Mouse (Mus musculus) regulatory T cell (primary cell): ENCODE results near the gene Timeless.

ENCODE experiments used
- in situ Hi-C: fragments of 300-600 bp; cut with MboI, MseI; formaldehyde crosslinking; loops from one replicate; pipeline ENCODE4 v1.15.1; 2025; ENCODE audit warnings: high pct_unique_total_duplicates

Gene Timeless

GRCm38 (mm10) chr10:128231697-128232419, at the start of gene Timeless:
Gene Timeless, plus strand, starts transcription at chr10:128232065.
- in situ Hi-C loops: no loop called here

- in situ Hi-C loops: no loop called here
Observed at GRCm38 (mm10) chr10:128184296-128184695, 47.6 kb upstream of the Timeless start.

GRCm38 (mm10) chr10:128185277-128185940, 46.5 kb upstream of the Timeless start:
- in situ Hi-C loops: loop anchor here (5.0 kb wide), 1 partner anchor 43 kb away; no protein-coding TSS in a partner anchor

- in situ Hi-C loops: loop anchor here (5.0 kb wide), 1 partner anchor 44 kb away; no protein-coding TSS in a partner anchor
Observed at GRCm38 (mm10) chr10:128185959-128186358, 45.9 kb upstream of the Timeless start.

GRCm38 (mm10) chr10:128187181-128187605, 44.7 kb upstream of the Timeless start:
- in situ Hi-C loops: loop anchor here (5.0 kb wide), 1 partner anchor 45 kb away; no protein-coding TSS in a partner anchor

- in situ Hi-C loops: loop anchor here (5.0 kb wide), 1 partner anchor 46 kb away; no protein-coding TSS in a partner anchor
Observed at GRCm38 (mm10) chr10:128188242-128188877, 43.5 kb upstream of the Timeless start.

- in situ Hi-C loops: loop anchor here (5.0 kb wide), 1 partner anchor 94 kb away; no protein-coding TSS in a partner anchor
Observed at GRCm38 (mm10) chr10:128191472-128191871, 40.4 kb upstream of the Timeless start.

- in situ Hi-C loops: loop anchor here (5.0 kb wide), 1 partner anchor 95 kb away; no protein-coding TSS in a partner anchor
Observed at GRCm38 (mm10) chr10:128192030-128192766, 39.7 kb upstream of the Timeless start.

- in situ Hi-C loops: loop anchor here (5.0 kb wide), 1 partner anchor 96 kb away; no protein-coding TSS in a partner anchor
Observed at GRCm38 (mm10) chr10:128193113-128193512, 38.8 kb upstream of the Timeless start.

- in situ Hi-C loops: loop anchor here (5.0 kb wide), 1 partner anchor 97 kb away; no protein-coding TSS in a partner anchor
Observed at GRCm38 (mm10) chr10:128194024-128194550, 37.8 kb upstream of the Timeless start, which contains the start of gene Gls2. Gene Gls2, plus strand, starts transcription at chr10:128194457.

GRCm38 (mm10) chr10:128194551-128195461, 37.1 kb upstream of the Timeless start:
- in situ Hi-C loops: loop anchor here (5.0 kb wide), 1 partner anchor 98 kb away; no protein-coding TSS in a partner anchor

GRCm38 (mm10) chr10:128201856-128202255, 30.0 kb upstream of the Timeless start:
- in situ Hi-C loops: no loop called here

GRCm38 (mm10) chr10:128204941-128205340, 26.9 kb upstream of the Timeless start:
- in situ Hi-C loops: no loop called here

- in situ Hi-C loops: no loop called here
Observed at GRCm38 (mm10) chr10:128208326-128208725, 23.5 kb upstream of the Timeless start.

GRCm38 (mm10) chr10:128209311-128210009, 22.4 kb upstream of the Timeless start:
- in situ Hi-C loops: no loop called here

- in situ Hi-C loops: no loop called here
Observed at GRCm38 (mm10) chr10:128210131-128210530, 21.7 kb upstream of the Timeless start.

- in situ Hi-C loops: no loop called here
Observed at GRCm38 (mm10) chr10:128210954-128211353, 20.9 kb upstream of the Timeless start.

- in situ Hi-C loops: no loop called here
Observed at GRCm38 (mm10) chr10:128211390-128212108, 20.3 kb upstream of the Timeless start, which contains the start of gene Spryd4. Gene Spryd4, minus strand, starts transcription at chr10:128211807.
